Mouse (Mus musculus) CH12.LX (cell line): ENCODE measurements around the gene Frmd8. TPM values are rescaled to one million over a fixed set of nuclear protein-coding genes. Genes with fewer than 3 reads are reported as not detected.

Experiments
- DNase-seq: peaks from one replicate; pipeline ENCODE4 v3.0.0-alpha.2; 2013; ENCODE audit errors: extremely low read depth
- H3K27ac ChIP-seq: 2 replicates; pipeline ENCODE4 v1.5.1; 2012; ENCODE audit warnings: low read depth, mild to moderate bottlenecking, control low read depth, moderate library complexity; ENCODE audit not compliant: insufficient read depth
- H3K27me3 ChIP-seq: replicated peaks from 2 replicates; pipeline ENCODE3; 2012; ENCODE audit warnings: inconsistent platforms
- H3K36me3 ChIP-seq, 2 experiments: replicated peaks in 1 of 2; 2 replicates each; pipeline versions ENCODE3 to v1.6.1; 2012; ENCODE audit warnings: inconsistent platforms in 1 of 2, low read length in 1 of 2, mild to moderate bottlenecking in 1 of 2, mixed read lengths in 1 of 2, moderate library complexity in 1 of 2; ENCODE audit not compliant: control insufficient read depth in 1 of 2, insufficient read depth in 1 of 2
- H3K4me1 ChIP-seq, 2 experiments: 2 replicates each; pipeline ENCODE4 v1.6.1; 2012; ENCODE audit warnings: inconsistent platforms in 1 of 2, moderate library complexity in 1 of 2; ENCODE audit not compliant: insufficient read depth in 2 of 2, control insufficient read depth in 1 of 2
- H3K4me2 ChIP-seq: 2 replicates; pipeline ENCODE4 v1.6.1; 2012; ENCODE audit warnings: low read depth, mild to moderate bottlenecking, control low read depth; ENCODE audit not compliant: poor library complexity, insufficient read depth, severe bottlenecking
- H3K4me3 ChIP-seq, 3 experiments: fragments of 150-350 bp in 1 of 3; sonication (generic) in 1 of 3; replicated peaks in 1 of 3; 2 replicates each; pipeline versions ENCODE3 to v1.5.1; 2011 to 2012; ENCODE audit warnings: low read depth in 2 of 3, low read length in 2 of 3, mild to moderate bottlenecking in 2 of 3, moderate library complexity in 2 of 3, control low read depth in 1 of 3, improper control_type of control experiment in 1 of 3, inconsistent platforms in 1 of 3, mixed read lengths in 1 of 3; ENCODE audit not compliant: poor library complexity in 1 of 3
- H3K79me2 ChIP-seq: replicated peaks from 2 replicates; pipeline ENCODE4 v1.6.1; 2012; ENCODE audit warnings: mild to moderate bottlenecking, moderate library complexity; ENCODE audit not compliant: control insufficient read depth, poor library complexity, insufficient read depth, severe bottlenecking; ENCODE audit errors: extremely low read depth
- H3K9ac ChIP-seq: 2 replicates; pipeline ENCODE4 v1.6.1; 2012; ENCODE audit warnings: low read depth, mild to moderate bottlenecking, control low read depth, moderate library complexity; ENCODE audit not compliant: insufficient read depth
- H3K9me3 ChIP-seq: replicated peaks from 2 replicates; pipeline ENCODE3; 2012; ENCODE audit warnings: low read length, inconsistent platforms, mixed read lengths
- BHLHE40 ChIP-seq: IDR thresholded peaks from 2 replicates; pipeline ENCODE4 v1.6.1; 2011; ENCODE audit warnings: mild to moderate bottlenecking, low read depth, low read length, improper control_type of control experiment
- CHD1 ChIP-seq: IDR thresholded peaks from 2 replicates; pipeline ENCODE4 v1.6.1; 2012; ENCODE audit warnings: low read depth, low read length, improper control_type of control experiment, inconsistent platforms
- CHD2 ChIP-seq: IDR thresholded peaks from 2 replicates; pipeline ENCODE4 v1.6.1; 2011; ENCODE audit warnings: low read length, improper control_type of control experiment
- CTCF ChIP-seq, 2 experiments: IDR thresholded peaks in 1 of 2; conservative IDR thresholded peaks in 1 of 2; 2 replicates each; pipeline ENCODE4 v1.5.1; 2011 to 2012; ENCODE audit warnings: low read depth in 2 of 2, low read length in 2 of 2, improper control_type of control experiment in 1 of 2, inconsistent platforms in 1 of 2, mild to moderate bottlenecking in 1 of 2, moderate library complexity in 1 of 2
- E2F4 ChIP-seq: IDR thresholded peaks from 2 replicates; pipeline ENCODE4 v1.6.1; 2011; ENCODE audit warnings: low read depth, low read length, improper control_type of control experiment; ENCODE audit not compliant: insufficient replicate concordance
- ELF1 ChIP-seq: IDR thresholded peaks from 2 replicates; pipeline ENCODE4 v1.6.1; 2014; ENCODE audit warnings: low read depth, mild to moderate bottlenecking, inconsistent platforms, low read length, improper control_type of control experiment
- EP300 ChIP-seq: IDR thresholded peaks from 2 replicates; pipeline ENCODE4 v1.6.1; 2011; ENCODE audit warnings: low read length, improper control_type of control experiment
- ETS1 ChIP-seq: conservative IDR thresholded peaks from 2 replicates; pipeline ENCODE4 v1.6.1; 2012; ENCODE audit warnings: low read depth, mild to moderate bottlenecking, inconsistent platforms, low read length, improper control_type of control experiment, moderate library complexity
- GABPA ChIP-seq: IDR thresholded peaks from 2 replicates; pipeline ENCODE4 v1.6.1; 2012; ENCODE audit warnings: low read depth, low read length, improper control_type of control experiment, inconsistent platforms; ENCODE audit not compliant: insufficient replicate concordance
- HCFC1 ChIP-seq: IDR thresholded peaks from 2 replicates; pipeline ENCODE4 v1.6.1; 2012; ENCODE audit warnings: low read depth, mild to moderate bottlenecking, inconsistent platforms, low read length, improper control_type of control experiment
- IRF4 ChIP-seq: IDR thresholded peaks from 2 replicates; pipeline ENCODE4 v1.6.1; 2014; ENCODE audit warnings: low read depth, mild to moderate bottlenecking, inconsistent platforms, low read length, improper control_type of control experiment
- JUN ChIP-seq: IDR thresholded peaks from 2 replicates; pipeline ENCODE4 v1.6.1; 2011; ENCODE audit warnings: low read depth, mild to moderate bottlenecking, low read length, improper control_type of control experiment, moderate library complexity; ENCODE audit not compliant: insufficient read depth
- JUND ChIP-seq: conservative IDR thresholded peaks from 2 replicates; pipeline ENCODE4 v1.6.1; 2011; ENCODE audit warnings: low read depth, low read length, improper control_type of control experiment
- KAT2A ChIP-seq: IDR thresholded peaks from 2 replicates; pipeline ENCODE4 v1.6.1; 2012; ENCODE audit warnings: low read length, improper control_type of control experiment, inconsistent platforms; ENCODE audit not compliant: insufficient replicate concordance
- MAFK ChIP-seq: IDR thresholded peaks from 2 replicates; pipeline ENCODE4 v1.6.1; 2011; ENCODE audit warnings: low read length, improper control_type of control experiment; ENCODE audit not compliant: insufficient replicate concordance
- MAX ChIP-seq: IDR thresholded peaks from 2 replicates; pipeline ENCODE4 v1.6.1; 2011; ENCODE audit warnings: low read length, improper control_type of control experiment
- MAZ ChIP-seq: IDR thresholded peaks from 2 replicates; pipeline ENCODE4 v1.6.1; 2012; ENCODE audit warnings: low read depth, mild to moderate bottlenecking, inconsistent platforms, low read length, improper control_type of control experiment, moderate library complexity
- MEF2A ChIP-seq: IDR thresholded peaks from 2 replicates; pipeline ENCODE4 v1.6.1; 2014; ENCODE audit warnings: low read depth, mild to moderate bottlenecking, inconsistent platforms, low read length, improper control_type of control experiment, borderline replicate concordance
- MXI1 ChIP-seq: IDR thresholded peaks from 2 replicates; pipeline ENCODE4 v1.6.1; 2011; ENCODE audit warnings: mild to moderate bottlenecking, low read depth, low read length, improper control_type of control experiment
- MYC ChIP-seq: IDR thresholded peaks from 2 replicates; pipeline ENCODE4 v1.6.1; 2011; ENCODE audit warnings: low read depth, mild to moderate bottlenecking, improper control_type of control experiment, low read length
- NELFE ChIP-seq: IDR thresholded peaks from 2 replicates; pipeline ENCODE4 v1.6.1; 2011; ENCODE audit warnings: low read depth, low read length, improper control_type of control experiment
- NRF1 ChIP-seq: IDR thresholded peaks from 2 replicates; pipeline ENCODE4 v1.6.1; 2014; ENCODE audit warnings: low read depth, mild to moderate bottlenecking, inconsistent platforms, low read length, improper control_type of control experiment, moderate library complexity
- PAX5 ChIP-seq: IDR thresholded peaks from 2 replicates; pipeline ENCODE4 v1.6.1; 2012; ENCODE audit warnings: low read length, inconsistent platforms, mixed read lengths
- POLR2A ChIP-seq: IDR thresholded peaks from 2 replicates; pipeline ENCODE4 v1.6.1; 2011; ENCODE audit warnings: low read depth, mild to moderate bottlenecking, improper control_type of control experiment, low read length
- POLR2AphosphoS2 ChIP-seq: IDR thresholded peaks from 2 replicates; pipeline ENCODE4 v1.6.1; 2011; ENCODE audit warnings: low read depth, low read length, improper control_type of control experiment
- RAD21 ChIP-seq: IDR thresholded peaks from 2 replicates; pipeline ENCODE4 v1.6.1; 2011; ENCODE audit warnings: low read depth, mild to moderate bottlenecking, low read length, improper control_type of control experiment, moderate library complexity
- RCOR1 ChIP-seq: conservative IDR thresholded peaks from 2 replicates; pipeline ENCODE4 v1.6.1; 2012; ENCODE audit warnings: low read depth, mild to moderate bottlenecking, inconsistent platforms, low read length, improper control_type of control experiment
- SIN3A ChIP-seq: IDR thresholded peaks from 2 replicates; pipeline ENCODE4 v1.6.1; 2012; ENCODE audit warnings: low read length, improper control_type of control experiment, inconsistent platforms
- SMC3 ChIP-seq: IDR thresholded peaks from 2 replicates; pipeline ENCODE4 v1.6.1; 2011; ENCODE audit warnings: low read depth, low read length, improper control_type of control experiment
- TBP ChIP-seq: conservative IDR thresholded peaks from 2 replicates; pipeline ENCODE4 v1.6.1; 2011; ENCODE audit warnings: low read depth, low read length, improper control_type of control experiment
- TCF12 ChIP-seq: IDR thresholded peaks from 2 replicates; pipeline ENCODE4 v1.6.1; 2014; ENCODE audit warnings: low read depth, mild to moderate bottlenecking, inconsistent platforms, low read length, improper control_type of control experiment
- UBTF ChIP-seq: IDR thresholded peaks from 2 replicates; pipeline ENCODE4 v1.6.1; 2012; ENCODE audit warnings: low read depth, mild to moderate bottlenecking, inconsistent platforms, low read length, improper control_type of control experiment, moderate library complexity
- USF1 ChIP-seq: IDR thresholded peaks from 2 replicates; pipeline ENCODE4 v1.6.1; 2014; ENCODE audit warnings: low read depth, mild to moderate bottlenecking, inconsistent platforms, low read length, improper control_type of control experiment
- USF2 ChIP-seq: conservative IDR thresholded peaks from 2 replicates; pipeline ENCODE4 v1.6.1; 2011; ENCODE audit warnings: low read depth, low read length, improper control_type of control experiment
- ZC3H11A ChIP-seq: IDR thresholded peaks from 2 replicates; pipeline ENCODE4 v1.6.1; 2012; ENCODE audit warnings: low read depth, mild to moderate bottlenecking, inconsistent platforms, low read length, improper control_type of control experiment
- ZKSCAN1 ChIP-seq: IDR thresholded peaks from 2 replicates; pipeline ENCODE4 v1.6.1; 2012; ENCODE audit warnings: low read depth, inconsistent platforms, low read length, improper control_type of control experiment, borderline replicate concordance
- ZMIZ1 ChIP-seq: IDR thresholded peaks from 2 replicates; pipeline ENCODE4 v1.6.1; 2012; ENCODE audit warnings: low read depth, mild to moderate bottlenecking, inconsistent platforms, low read length, improper control_type of control experiment
- ZNF384 ChIP-seq: IDR thresholded peaks from 2 replicates; pipeline ENCODE4 v1.6.1; 2012; ENCODE audit warnings: low read depth, low read length, improper control_type of control experiment, inconsistent platforms
- dilution Hi-C: fragments of 300-500 bp; cut with MboI; formaldehyde crosslinking; loops from 2 replicates; pipeline ENCODE4 v1.14.3; 2020; ENCODE audit warnings: low sequenced_read_pairs; ENCODE audit not compliant: extremely low pct_unique_long_range_greater_than_20kb, extremely low pct_ligation_motif_present
- in situ Hi-C: fragments of 300-500 bp; cut with MboI; formaldehyde crosslinking; loops from 3 replicates; pipeline ENCODE4 v1.14.3; 2019; ENCODE audit warnings: low sequenced_read_pairs, low pct_ligation_motif_present, low pct_unique_long_range_greater_than_20kb, mixed read lengths
- polyA plus RNA-seq: library from polyadenylated mRNA; unstranded; fragments of >175 nt; gene quantifications from 2 replicates; pipeline ENCODE4 v1.2.1, GENCODE M21; 2012; ENCODE audit warnings: low read depth; ENCODE audit not compliant: insufficient read length
- total RNA-seq, 2 experiments: library from RNA; depleted of rRNA; stranded (reverse); fragments of 300-350 nt in 1 of 2; fragments of >200 nt in 1 of 2; gene quantifications; 2 replicates each; pipeline ENCODE4 v1.2.3; 2012 to 2014

Frmd8 gene
- total and polyA plus RNA-seq, 3 experiments = 13.5 to 30.7 (median 25.2) TPM

- dilution Hi-C loops = no loop called here
- H3K79me2 ChIP-seq = peaks cover 4% of the 10 kb centered on the region; the same call in 1 of the 2 replicates
- TF ChIP-seq HCFC1 (peak; percentile 53; the same call in 1 of the 2 replicates), CHD1 (peak; percentile 84; the same call in 1 of the 2 replicates), TCF12 (peak; percentile 27; the same call in 1 of the 2 replicates), ZKSCAN1 (no peak), SIN3A (no peak; the same call in 1 of the 2 replicates), SMC3 (peak; percentile 95), RCOR1 (peak; percentile 54; the same call in 1 of the 2 replicates), MAX (peak; percentile 56), JUN (peak; percentile 73), POLR2AphosphoS2 (no peak), RAD21 (peak; percentile 95), ELF1 (peak; percentile 85), KAT2A (no peak), UBTF (no peak), MEF2A (peak; percentile 89), ETS1 (no peak), POLR2A (peak; percentile 78), ZC3H11A (peak; percentile 59), MYC (peak; percentile 84), IRF4 (peak; percentile 98), MAZ (no peak), MAFK (no peak; the same call in 1 of the 2 replicates), ZMIZ1 (no peak), GABPA (no peak), MXI1 (peak; percentile 17; the same call in 1 of the 2 replicates), BHLHE40 (peak; percentile 24; the same call in 1 of the 2 replicates), CTCF (conservative IDR thresholded peaks at IDR 0.05 in 1 of 2, IDR thresholded peaks at IDR 0.05 in 1 of 2; ENCODE audit: low read depth in 2 of 2, low read length in 2 of 2) (peak; percentile 42 to 95), PAX5 (no peak), CHD2 (no peak; the same call in none of the 2 replicates), USF2 (no peak), TBP (0 out of 2 replicates have a peak, but pooled peaks have one; percentile 66), EP300 (peak; percentile 46; the same call in 1 of the 2 replicates), JUND (peak; percentile 84), E2F4 (no peak), NELFE (peak; percentile 65; the same call in 1 of the 2 replicates), NRF1 (no peak; the same call in 1 of the 2 replicates), ZNF384 (no peak), USF1 (no peak)
- H3K36me3 ChIP-seq = peaks cover 25 to 39% of the 10 kb centered on the region in 2 experiments
- H3K4me2 ChIP-seq = peak within 1 kb of the TSS; percentile 88
- no peaks in the 10 kb centered on the region for H3K27me3 ChIP-seq
- peak within 1 kb of the TSS; percentile 53 to 57 (median 56) for H3K4me3 ChIP-seq
- H3K27ac ChIP-seq = peak within 1 kb of the TSS; percentile 96
- no peaks in the 10 kb centered on the region for H3K9me3 ChIP-seq
- H3K4me1 ChIP-seq = peaks cover 19 to 55% of the 10 kb centered on the region in 2 experiments
- peak within 1 kb of the TSS; percentile 95 for H3K9ac ChIP-seq
- DNase-seq = peak; percentile 91
- in situ Hi-C loops = loop anchor here (5.0 kb wide), 1 partner anchor 90 kb away; no protein-coding TSS in a partner anchor
Measured at GRCm38 (mm10) chr19:5877618-5878361, 2.7 kb upstream of the Frmd8 start, which contains the start of gene Slc25a45. TSS of gene Slc25a45 (plus strand) at chr19:5877808.
